Mouse (Mus musculus): ENCODE data around the gene Marveld3. TPM values are rescaled to one million over a fixed set of nuclear protein-coding genes. Genes with fewer than 3 reads are reported as not detected.

Gene Marveld3
- polyA plus RNA-seq, 1 experiment from 2014 or later, result 0.51 TPM

DNA sequence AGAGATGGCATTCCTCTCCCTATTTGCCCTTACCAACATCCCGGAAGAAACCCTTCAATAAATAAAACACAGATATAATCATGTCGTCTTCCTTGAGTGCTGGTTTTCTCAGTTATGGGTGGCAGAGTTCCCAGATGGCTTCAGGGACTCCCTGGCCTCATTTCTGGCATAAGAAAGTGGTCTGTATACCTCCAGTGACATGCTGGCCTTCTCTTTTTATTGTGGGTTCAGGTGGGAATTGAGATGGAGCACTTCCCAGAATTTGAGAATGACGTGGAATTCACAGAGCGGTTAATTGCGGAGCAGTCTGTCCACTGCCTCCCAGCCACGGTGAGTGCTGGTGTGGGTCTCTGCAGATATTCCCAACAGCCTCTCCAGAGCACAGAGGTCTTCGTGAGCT lies 36.1 kb upstream of the Marveld3 start:
- H3K27me3 ChIP-seq (ENCODE audit: control insufficient read depth, insufficient read depth, low read depth, low read length), result no peaks in the 10 kb centered on the region
- H3K4me3 ChIP-seq (ENCODE audit: low read depth, low read length), result no peak overlapping the region
- no peak overlapping the region for H3K27ac ChIP-seq (ENCODE audit: low read length)
- H3K4me2 ChIP-seq (ENCODE audit: low read depth, low read length), result no peak overlapping the region
- no peak for ATAC-seq (ENCODE audit: low read depth)
- H3K9ac ChIP-seq (ENCODE audit: low read depth, low read length), result no peak overlapping the region
- 68% methylated on average over 7 of the region's 7 CpGs for WGBS (ENCODE audit: insufficient replicate concordance)
- H3K9me3 ChIP-seq (replicated peaks; ENCODE audit: control insufficient read depth, low read length), result no peaks in the 10 kb centered on the region
- no peaks in the 10 kb centered on the region for H3K4me1 ChIP-seq (ENCODE audit: control insufficient read depth, low read depth, low read length)
- H3K36me3 ChIP-seq (ENCODE audit: control insufficient read depth, insufficient read depth), result no peaks in the 10 kb centered on the region

DNA sequence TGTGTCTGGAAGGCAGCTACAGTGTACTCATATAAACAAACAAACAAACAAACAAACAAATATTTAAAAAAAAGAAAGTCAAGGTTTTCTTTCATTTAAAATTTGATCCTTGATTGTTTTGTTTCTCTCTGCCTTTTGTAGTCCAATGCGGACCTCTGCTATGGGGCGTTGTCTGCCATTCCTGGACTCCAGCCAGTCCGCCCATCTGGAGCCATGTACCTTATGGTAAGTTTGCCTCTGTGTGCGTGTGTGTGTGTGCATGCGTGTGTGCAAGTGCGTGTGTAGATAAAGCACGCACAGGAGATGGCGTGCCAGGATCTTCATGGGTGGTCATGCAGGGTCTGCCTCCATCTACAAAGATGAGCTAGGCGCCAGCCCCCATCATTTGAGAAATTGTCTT lies 35.4 kb upstream of the Marveld3 start:
- Histone ChIP-seq H3K9me3 (replicated peaks; ENCODE audit: control insufficient read depth, low read length) (no peaks in the 10 kb centered on the region), H3K27me3 (ENCODE audit: control insufficient read depth, insufficient read depth, low read depth, low read length) (no peaks in the 10 kb centered on the region), H3K36me3 (ENCODE audit: control insufficient read depth, insufficient read depth) (no peaks in the 10 kb centered on the region), H3K27ac (ENCODE audit: low read length) (no peak overlapping the region), H3K9ac (ENCODE audit: low read depth, low read length) (no peak overlapping the region), H3K4me3 (ENCODE audit: low read depth, low read length) (no peak overlapping the region), H3K4me1 (ENCODE audit: control insufficient read depth, low read depth, low read length) (no peaks in the 10 kb centered on the region), H3K4me2 (ENCODE audit: low read depth, low read length) (no peak overlapping the region)
- WGBS (ENCODE audit: insufficient replicate concordance), result 70% methylated on average over 9 of the region's 9 CpGs
- ATAC-seq (ENCODE audit: low read depth), result no peak

DNA sequence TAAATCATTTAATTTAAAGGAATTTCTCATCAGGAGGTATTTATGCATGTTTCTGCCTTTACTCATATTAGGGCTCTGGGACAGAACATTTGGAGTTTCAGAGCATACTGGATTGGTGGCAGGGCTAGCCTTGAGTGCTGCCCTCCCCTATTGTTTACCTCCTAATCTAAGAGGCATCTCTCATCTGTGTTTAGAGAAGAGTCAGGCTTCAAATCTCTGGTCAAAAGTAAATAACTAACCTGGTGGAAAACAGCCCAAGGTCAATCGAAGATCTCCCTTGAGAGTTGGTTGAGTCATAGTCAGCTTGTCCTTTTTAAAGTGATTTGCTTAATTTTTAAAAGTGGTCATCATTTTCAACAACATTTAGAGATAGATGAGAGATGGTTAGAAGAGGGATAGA lies 30.9 kb upstream of the Marveld3 start:
- H3K4me3 ChIP-seq (ENCODE audit: low read depth, low read length), result no peak overlapping the region
- 54% methylated on average over 1 of the region's 1 CpGs for WGBS (ENCODE audit: insufficient replicate concordance)
- no peak overlapping the region for H3K9ac ChIP-seq (ENCODE audit: low read depth, low read length)
- no peaks in the 10 kb centered on the region for H3K9me3 ChIP-seq (replicated peaks; ENCODE audit: control insufficient read depth, low read length)
- no peak for ATAC-seq (ENCODE audit: low read depth)
- H3K4me2 ChIP-seq (ENCODE audit: low read depth, low read length), result no peak overlapping the region
- no peak overlapping the region for H3K27ac ChIP-seq (ENCODE audit: low read length)
- no peaks in the 10 kb centered on the region for H3K4me1 ChIP-seq (ENCODE audit: control insufficient read depth, low read depth, low read length)
- no peaks in the 10 kb centered on the region for H3K36me3 ChIP-seq (ENCODE audit: control insufficient read depth, insufficient read depth)
- H3K27me3 ChIP-seq (ENCODE audit: control insufficient read depth, insufficient read depth, low read depth, low read length), result no peaks in the 10 kb centered on the region

DNA sequence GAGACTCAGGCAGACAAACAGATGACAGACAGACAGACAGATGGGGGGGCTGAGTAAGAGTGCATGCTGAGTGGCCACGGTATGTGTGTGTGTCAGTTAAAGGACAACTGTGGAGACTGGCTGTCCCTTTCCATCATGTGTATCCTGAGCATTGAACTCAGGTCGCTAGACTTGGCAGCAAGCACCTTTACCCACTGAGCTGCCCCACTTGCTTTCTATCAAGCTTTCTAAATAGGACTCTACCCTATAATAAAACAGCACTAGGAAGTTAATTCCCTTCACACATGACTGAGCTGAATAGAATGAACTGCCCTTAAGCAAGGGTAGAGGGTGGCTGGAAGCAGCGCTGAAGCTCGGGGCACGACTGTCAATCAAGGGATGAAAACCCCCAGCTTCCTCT lies 30.2 kb upstream of the Marveld3 start:
- Histone ChIP-seq H3K4me2 (ENCODE audit: low read depth, low read length) (no peak overlapping the region), H3K27ac (ENCODE audit: low read length) (no peak overlapping the region), H3K4me3 (ENCODE audit: low read depth, low read length) (no peak overlapping the region), H3K9me3 (replicated peaks; ENCODE audit: control insufficient read depth, low read length) (no peaks in the 10 kb centered on the region), H3K9ac (ENCODE audit: low read depth, low read length) (no peak overlapping the region), H3K36me3 (ENCODE audit: control insufficient read depth, insufficient read depth) (no peaks in the 10 kb centered on the region), H3K27me3 (ENCODE audit: control insufficient read depth, insufficient read depth, low read depth, low read length) (no peaks in the 10 kb centered on the region), H3K4me1 (ENCODE audit: control insufficient read depth, low read depth, low read length) (no peaks in the 10 kb centered on the region)
- ATAC-seq (ENCODE audit: low read depth), result no peak
- 57% methylated on average over 5 of the region's 5 CpGs for WGBS (ENCODE audit: insufficient replicate concordance)

DNA sequence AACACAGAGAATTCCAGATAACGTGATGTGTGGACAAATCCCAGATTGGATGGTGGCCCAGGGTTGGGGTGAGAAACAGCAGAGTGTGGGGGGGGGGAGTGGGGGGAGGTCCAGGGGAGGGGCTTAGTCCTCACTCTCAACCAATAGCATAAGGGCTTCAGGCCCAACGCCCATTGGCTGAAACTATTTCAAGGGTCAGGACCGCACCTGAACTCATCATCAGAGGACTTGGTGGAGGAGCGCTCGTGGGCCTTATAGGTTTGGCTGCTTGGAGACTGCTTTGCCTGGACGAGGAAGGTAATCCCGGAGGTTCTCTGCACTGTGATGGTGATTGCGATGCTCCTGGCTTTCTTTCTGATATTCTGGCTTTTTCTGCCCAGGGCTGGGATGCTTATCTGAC lies 28.2 kb upstream of the Marveld3 start, which contains the start of gene Tat:
Gene Tat, plus strand, starts transcription at position 214 of the 400 bp plus-strand sequence.
- Histone ChIP-seq H3K4me1 (ENCODE audit: control insufficient read depth, low read depth, low read length) (no peaks in the 10 kb centered on the region), H3K27me3 (ENCODE audit: control insufficient read depth, insufficient read depth, low read depth, low read length) (no peaks in the 10 kb centered on the region), H3K4me3 (ENCODE audit: low read depth, low read length) (no peak within 1 kb of the TSS), H3K4me2 (ENCODE audit: low read depth, low read length) (no peak within 1 kb of the TSS), H3K36me3 (ENCODE audit: control insufficient read depth, insufficient read depth) (no peaks in the 10 kb centered on the region), H3K9me3 (replicated peaks; ENCODE audit: control insufficient read depth, low read length) (no peaks in the 10 kb centered on the region), H3K27ac (ENCODE audit: low read length) (no peak within 1 kb of the TSS), H3K9ac (ENCODE audit: low read depth, low read length) (no peak within 1 kb of the TSS)
- ATAC-seq (ENCODE audit: low read depth), result no peak
- 64% methylated on average over 8 of the region's 8 CpGs for WGBS (ENCODE audit: insufficient replicate concordance)

DNA sequence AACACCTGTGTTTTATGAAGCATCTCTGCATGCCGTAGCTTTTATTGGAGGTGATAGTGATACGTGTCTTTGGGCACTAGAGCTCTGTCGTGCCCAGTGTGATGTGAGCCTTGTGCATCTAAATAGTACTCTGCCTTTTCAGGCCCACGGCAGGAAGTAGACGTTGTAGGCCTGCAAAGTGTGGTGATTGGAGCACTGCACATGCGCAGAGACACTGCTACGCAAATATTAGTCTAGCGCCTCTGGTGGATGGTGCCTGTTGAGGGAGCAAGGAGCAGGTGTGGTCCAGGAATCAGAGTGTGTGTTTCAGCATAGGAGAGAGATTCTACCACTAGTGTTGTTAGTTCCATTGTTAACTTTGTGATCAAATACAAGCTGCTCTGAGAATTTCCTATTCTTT lies 27.1 kb upstream of the Marveld3 start:
- no peak for ATAC-seq (ENCODE audit: low read depth)
- Histone ChIP-seq H3K9me3 (replicated peaks; ENCODE audit: control insufficient read depth, low read length) (no peaks in the 10 kb centered on the region), H3K4me1 (ENCODE audit: control insufficient read depth, low read depth, low read length) (no peaks in the 10 kb centered on the region), H3K4me3 (ENCODE audit: low read depth, low read length) (no peak overlapping the region), H3K27me3 (ENCODE audit: control insufficient read depth, insufficient read depth, low read depth, low read length) (no peaks in the 10 kb centered on the region), H3K4me2 (ENCODE audit: low read depth, low read length) (no peak overlapping the region), H3K9ac (ENCODE audit: low read depth, low read length) (no peak overlapping the region), H3K27ac (ENCODE audit: low read length) (no peak overlapping the region), H3K36me3 (ENCODE audit: control insufficient read depth, insufficient read depth) (no peaks in the 10 kb centered on the region)
- 77% methylated on average over 8 of the region's 8 CpGs for WGBS (ENCODE audit: insufficient replicate concordance)

DNA sequence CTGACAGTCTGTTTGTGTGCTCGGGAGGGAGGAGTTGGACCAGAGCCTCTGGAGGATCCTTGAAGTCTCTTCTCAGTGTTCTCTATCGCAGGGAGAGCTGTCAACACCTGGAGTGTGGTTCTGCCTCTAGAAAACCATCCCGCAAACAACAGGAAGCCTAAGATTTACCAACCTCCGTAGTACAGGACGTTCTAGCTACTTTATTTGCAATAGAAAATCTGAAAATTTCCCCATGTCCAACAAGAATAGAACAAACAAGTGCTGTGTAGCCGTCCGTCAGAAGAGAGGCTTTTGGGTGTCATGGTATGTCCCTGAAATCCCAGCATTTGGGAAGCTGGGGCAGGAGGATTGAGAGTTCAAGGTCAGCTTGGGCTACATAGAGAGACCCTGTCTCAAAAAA lies 25.8 kb upstream of the Marveld3 start:
- Histone ChIP-seq H3K27ac (ENCODE audit: low read length) (no peak overlapping the region), H3K4me2 (ENCODE audit: low read depth, low read length) (no peak overlapping the region), H3K9me3 (replicated peaks; ENCODE audit: control insufficient read depth, low read length) (no peaks in the 10 kb centered on the region), H3K4me1 (ENCODE audit: control insufficient read depth, low read depth, low read length) (no peaks in the 10 kb centered on the region), H3K4me3 (ENCODE audit: low read depth, low read length) (no peak overlapping the region), H3K36me3 (ENCODE audit: control insufficient read depth, insufficient read depth) (no peaks in the 10 kb centered on the region), H3K9ac (ENCODE audit: low read depth, low read length) (no peak overlapping the region), H3K27me3 (ENCODE audit: control insufficient read depth, insufficient read depth, low read depth, low read length) (no peaks in the 10 kb centered on the region)
- 59% methylated on average over 7 of the region's 7 CpGs for WGBS (ENCODE audit: insufficient replicate concordance)
- no peak for ATAC-seq (ENCODE audit: low read depth)

DNA sequence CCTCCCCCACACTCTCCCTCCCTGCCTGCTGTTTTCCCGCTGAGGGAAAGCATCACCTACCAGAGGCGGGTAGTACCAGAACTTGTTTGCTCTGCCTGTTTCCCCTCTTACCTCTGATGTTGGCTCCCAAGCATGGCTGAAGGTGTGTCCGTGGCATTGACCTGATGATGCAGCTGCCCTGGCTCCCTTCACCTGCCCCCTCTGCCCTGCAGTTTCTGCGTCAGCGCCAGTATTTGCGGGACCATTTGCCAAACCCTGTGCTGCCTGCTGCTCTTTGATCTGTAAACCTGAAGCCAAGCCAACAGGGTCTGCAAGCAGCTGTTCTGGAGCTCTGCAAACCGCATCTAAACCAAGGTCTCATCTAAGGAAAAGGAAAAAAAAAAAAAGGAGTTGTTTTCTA lies 24.4 kb upstream of the Marveld3 start:
- WGBS (ENCODE audit: insufficient replicate concordance), result 43% methylated on average over 7 of the region's 7 CpGs
- Histone ChIP-seq H3K9ac (ENCODE audit: low read depth, low read length) (no peak overlapping the region), H3K4me3 (ENCODE audit: low read depth, low read length) (no peak overlapping the region), H3K9me3 (replicated peaks; ENCODE audit: control insufficient read depth, low read length) (no peaks in the 10 kb centered on the region), H3K36me3 (ENCODE audit: control insufficient read depth, insufficient read depth) (no peaks in the 10 kb centered on the region), H3K4me1 (ENCODE audit: control insufficient read depth, low read depth, low read length) (no peaks in the 10 kb centered on the region), H3K4me2 (ENCODE audit: low read depth, low read length) (no peak overlapping the region), H3K27me3 (ENCODE audit: control insufficient read depth, insufficient read depth, low read depth, low read length) (no peaks in the 10 kb centered on the region), H3K27ac (ENCODE audit: low read length) (no peak overlapping the region)
- peak; percentile 72 for ATAC-seq (ENCODE audit: low read depth)

DNA sequence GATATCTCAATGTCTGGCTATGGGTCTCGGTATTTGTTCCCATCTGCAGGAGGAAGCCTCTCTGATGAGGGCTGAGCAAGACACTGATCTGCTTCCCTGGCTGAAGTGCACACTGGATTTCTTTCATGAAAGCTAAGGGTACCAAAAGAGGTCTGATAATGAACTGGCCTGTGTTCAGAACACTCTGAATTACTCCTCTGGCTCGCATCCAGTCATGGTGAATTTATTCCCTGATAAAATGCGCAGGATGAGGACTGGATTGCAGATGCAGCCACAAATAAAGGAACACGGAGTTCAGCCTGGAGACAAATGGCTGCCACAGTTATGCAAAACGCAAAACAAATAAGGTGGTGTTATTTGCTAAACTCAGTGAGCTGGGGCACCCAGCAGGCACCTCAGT lies 21.9 kb upstream of the Marveld3 start:
- no peak overlapping the region for H3K9ac ChIP-seq (ENCODE audit: low read depth, low read length)
- no peaks in the 10 kb centered on the region for H3K27me3 ChIP-seq (ENCODE audit: control insufficient read depth, insufficient read depth, low read depth, low read length)
- ATAC-seq (ENCODE audit: low read depth), result no peak
- no peaks in the 10 kb centered on the region for H3K9me3 ChIP-seq (replicated peaks; ENCODE audit: control insufficient read depth, low read length)
- H3K27ac ChIP-seq (ENCODE audit: low read length), result no peak overlapping the region
- no peak overlapping the region for H3K4me3 ChIP-seq (ENCODE audit: low read depth, low read length)
- no peak overlapping the region for H3K4me2 ChIP-seq (ENCODE audit: low read depth, low read length)
- H3K36me3 ChIP-seq (ENCODE audit: control insufficient read depth, insufficient read depth), result no peaks in the 10 kb centered on the region
- no peaks in the 10 kb centered on the region for H3K4me1 ChIP-seq (ENCODE audit: control insufficient read depth, low read depth, low read length)
- WGBS (ENCODE audit: insufficient replicate concordance), result 34% methylated on average over 5 of the region's 5 CpGs

All from liver, embryonic 16.5 days (tissue).